Mouse (Mus musculus) heart, adult 2 months (tissue): ENCODE results near the gene Gm9733.
"Not testable (repeated sequence)": the region's sequence is repeated elsewhere in the genome, so short reads cannot be mapped to it uniquely, and the experiment has no call there.

ENCODE experiments used
- CTCF ChIP-seq: fragments of 200-600 bp; IDR thresholded peaks from 2 replicates; pipeline ENCODE4 v1.8.1; 2022; ENCODE audit warnings: antibody characterized with exemption, mild to moderate bottlenecking, moderate library complexity
- POLR2A ChIP-seq: fragments of 200-500 bp; IDR thresholded peaks from 2 replicates; pipeline ENCODE4 v1.6.1; 2011; ENCODE audit warnings: mild to moderate bottlenecking, low read depth, low read length, control low read depth; ENCODE audit not compliant: insufficient read depth

DNA sequence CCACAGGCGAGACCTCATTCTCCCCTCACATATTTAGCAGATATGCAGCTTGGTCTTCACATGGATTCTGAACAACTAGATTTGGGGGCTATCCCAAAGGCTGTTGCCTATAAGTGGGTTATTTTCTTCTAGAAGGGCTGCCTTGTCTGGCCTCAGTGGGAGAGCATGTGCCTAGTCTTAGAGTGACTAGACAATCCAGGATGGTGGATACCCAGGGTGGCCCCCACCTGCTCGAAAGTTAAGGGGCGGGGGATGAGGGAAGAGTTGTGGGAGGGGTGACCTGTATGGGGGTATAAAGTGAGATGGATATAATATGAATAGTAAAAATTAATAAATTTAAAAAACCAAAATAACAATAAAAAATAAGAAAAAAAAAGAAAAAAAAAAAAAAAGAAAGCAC, 23.6 kb upstream of the Gm9733 start:
- not testable (repeated sequence) for TF ChIP-seq CTCF, POLR2A
